Mouse (Mus musculus): ENCODE data around the gene Cd300lg.

The Cd300lg gene

GRCm38 (mm10) chr11:102041350-102041949, at the start of gene Cd300lg:
Cd300lg (plus strand) TSS chr11:102041509.
- DNase-seq (ENCODE audit: low read depth) = no peak

- no peak for DNase-seq (ENCODE audit: low read depth)
These were observed 49.5 kb upstream of the Cd300lg start for GRCm38 (mm10) chr11:101991813-101992212.

- no peak for DNase-seq (ENCODE audit: low read depth)
These were observed 48.9 kb upstream of the Cd300lg start for GRCm38 (mm10) chr11:101992411-101992810.

DNA sequence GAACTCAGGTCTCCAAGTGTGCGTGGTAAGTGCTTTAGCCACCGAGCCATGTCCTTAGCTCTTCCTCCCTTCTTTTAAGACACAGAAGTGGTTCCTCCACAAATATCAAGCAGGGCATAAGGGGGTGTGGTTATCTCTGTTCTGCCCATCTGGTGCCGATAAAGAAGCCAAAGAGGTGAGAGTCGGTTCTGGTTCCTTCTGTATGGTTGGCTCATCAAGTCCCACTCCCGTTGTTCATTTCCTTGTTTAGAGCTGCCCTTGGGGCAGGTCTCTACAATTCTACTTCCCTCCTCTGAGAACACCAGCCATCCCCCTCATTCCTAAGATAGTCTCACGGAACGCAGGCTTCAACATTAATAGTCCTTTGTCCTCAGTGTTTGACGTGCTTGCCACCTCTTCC, 47.2 kb upstream of the Cd300lg start:
- peak; percentile 60 for DNase-seq (ENCODE audit: low read depth)

- DNase-seq (ENCODE audit: low read depth) = no peak
These were observed 45.4 kb upstream of the Cd300lg start for GRCm38 (mm10) chr11:101995938-101996337.

DNA sequence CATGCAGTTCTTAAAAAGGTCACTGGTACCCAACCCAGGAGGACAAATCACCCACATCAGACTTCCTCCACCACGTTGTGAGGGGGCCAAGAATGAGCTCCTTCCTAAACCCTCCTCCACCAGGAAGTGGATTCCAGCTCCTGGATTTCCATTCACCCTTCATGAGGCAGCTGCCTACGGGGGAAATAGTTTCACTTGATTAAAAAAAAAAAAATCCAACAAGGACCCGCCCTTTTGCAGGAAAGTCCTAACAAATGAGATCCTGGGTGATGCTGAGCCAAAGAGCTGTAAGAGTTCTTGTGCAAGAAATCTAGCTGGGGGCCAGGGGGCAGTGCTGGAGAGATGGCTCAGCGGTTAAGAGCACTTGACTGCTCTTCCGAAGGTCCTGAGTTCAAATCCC, 43.1 kb upstream of the Cd300lg start:
- DNase-seq (ENCODE audit: low read depth) = no peak

GRCm38 (mm10) chr11:101999466-101999865, 41.8 kb upstream of the Cd300lg start:
- DNase-seq (ENCODE audit: low read depth) = no peak

GRCm38 (mm10) chr11:102004251-102004650, 37.1 kb upstream of the Cd300lg start:
- DNase-seq (ENCODE audit: low read depth) = no peak

DNA sequence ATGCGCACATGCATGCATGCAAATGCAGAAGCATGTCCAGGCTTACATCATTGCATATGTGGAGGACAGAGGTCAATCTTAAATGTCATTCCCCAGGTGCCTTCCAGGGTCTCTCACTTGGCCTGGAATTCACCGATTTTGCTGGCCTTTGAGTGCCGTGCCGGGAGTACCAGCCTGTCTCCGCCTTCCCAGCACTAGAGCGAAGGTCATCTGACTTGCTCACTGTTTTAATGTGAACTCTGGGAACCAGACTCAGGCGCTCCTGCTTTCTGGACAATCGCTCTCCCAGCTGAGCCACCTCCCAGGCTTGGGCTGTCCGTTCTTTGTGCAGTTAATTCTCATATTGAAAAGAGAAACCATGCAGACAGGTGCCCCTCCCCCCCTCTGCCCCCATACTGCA, 35.0 kb upstream of the Cd300lg start:
- no peak for DNase-seq (ENCODE audit: low read depth)

DNA sequence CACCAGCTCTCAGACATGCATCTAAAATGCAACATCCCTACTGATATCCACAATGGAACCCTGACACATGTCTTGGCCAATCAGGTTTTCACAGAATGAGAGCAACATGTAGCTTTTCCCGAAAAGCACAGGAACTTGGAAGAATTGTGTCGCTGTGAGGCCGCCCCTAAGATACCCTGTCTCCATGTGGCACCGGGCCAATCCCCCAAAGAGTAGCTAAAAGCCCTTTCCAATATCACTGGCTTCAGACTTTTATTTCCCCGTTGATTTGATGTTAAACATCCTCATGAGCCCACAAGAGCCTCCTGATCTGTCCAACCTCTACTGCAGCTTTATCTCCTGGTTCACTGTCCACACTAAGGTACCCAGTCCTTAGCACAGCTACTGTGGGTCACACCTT, 34.6 kb upstream of the Cd300lg start:
- DNase-seq (ENCODE audit: low read depth) = no peak

DNA sequence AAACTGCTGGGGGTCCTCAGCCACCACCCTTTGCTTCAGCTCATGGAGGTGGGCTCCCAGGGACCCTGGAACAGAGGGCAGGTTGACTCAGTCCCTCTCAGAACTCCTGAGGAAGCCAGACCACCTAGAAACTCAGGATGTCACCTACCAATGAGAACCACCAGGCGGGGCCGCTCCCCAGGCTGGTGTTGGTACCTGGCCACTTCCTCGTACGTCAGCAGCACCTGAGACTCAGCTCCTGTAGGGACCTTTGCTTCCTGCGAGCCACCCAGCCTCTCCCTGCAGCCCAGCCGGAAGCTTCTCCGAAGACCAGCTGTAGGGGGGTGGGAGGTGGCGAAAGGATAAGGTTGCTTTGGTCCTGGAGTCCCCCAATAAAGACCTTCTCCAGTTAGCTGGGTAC, 32.9 kb upstream of the Cd300lg start:
- DNase-seq (ENCODE audit: low read depth) = no peak

GRCm38 (mm10) chr11:102008954-102009637, 32.2 kb upstream of the Cd300lg start:
- DNase-seq (ENCODE audit: low read depth) = no peak

DNA sequence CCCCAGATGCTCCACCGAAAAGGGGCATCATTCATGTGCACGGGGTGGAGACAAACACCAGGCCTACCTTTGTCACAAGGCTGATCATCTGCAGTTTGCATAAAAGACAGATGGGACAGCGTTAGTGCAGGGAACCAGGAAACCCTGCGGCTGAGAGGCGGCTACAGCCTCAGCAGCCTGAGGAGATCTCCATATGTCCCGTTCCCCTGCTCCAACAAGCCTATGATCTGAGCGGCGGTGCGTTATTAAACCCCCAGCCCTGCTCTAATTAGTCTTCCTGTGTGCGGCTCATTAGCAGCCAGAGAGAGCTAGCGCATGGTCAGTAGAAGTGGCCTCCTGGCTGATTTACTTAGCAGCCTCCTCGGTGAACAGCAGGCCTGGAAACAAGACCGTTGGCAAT, 31.2 kb upstream of the Cd300lg start:
- no peak for DNase-seq (ENCODE audit: low read depth)

- no peak for DNase-seq (ENCODE audit: low read depth)
These were observed 29.8 kb upstream of the Cd300lg start for GRCm38 (mm10) chr11:102011510-102011909.

GRCm38 (mm10) chr11:102013201-102013600, 28.1 kb upstream of the Cd300lg start:
- no peak for DNase-seq (ENCODE audit: low read depth)

DNA sequence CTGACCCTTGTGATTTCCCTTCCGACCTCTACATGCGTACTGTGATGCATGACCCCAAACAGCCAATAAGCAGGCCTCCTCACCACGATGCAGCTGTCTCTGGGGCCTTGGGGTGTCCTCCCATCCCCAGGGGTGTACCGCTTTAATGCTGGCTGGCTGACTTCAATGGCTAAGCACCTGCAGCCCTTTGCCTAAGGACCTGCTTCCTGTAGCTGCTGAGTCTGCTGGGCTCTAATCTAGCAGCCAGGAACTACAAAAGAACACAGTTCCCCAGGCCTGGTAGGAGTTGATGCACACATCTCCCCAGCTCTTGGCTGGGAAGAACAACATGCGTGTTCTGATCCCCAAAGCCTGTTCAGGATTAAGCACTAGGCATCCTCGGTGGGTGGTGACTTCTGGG, 25.8 kb upstream of the Cd300lg start:
- DNase-seq (ENCODE audit: low read depth) = no peak

DNA sequence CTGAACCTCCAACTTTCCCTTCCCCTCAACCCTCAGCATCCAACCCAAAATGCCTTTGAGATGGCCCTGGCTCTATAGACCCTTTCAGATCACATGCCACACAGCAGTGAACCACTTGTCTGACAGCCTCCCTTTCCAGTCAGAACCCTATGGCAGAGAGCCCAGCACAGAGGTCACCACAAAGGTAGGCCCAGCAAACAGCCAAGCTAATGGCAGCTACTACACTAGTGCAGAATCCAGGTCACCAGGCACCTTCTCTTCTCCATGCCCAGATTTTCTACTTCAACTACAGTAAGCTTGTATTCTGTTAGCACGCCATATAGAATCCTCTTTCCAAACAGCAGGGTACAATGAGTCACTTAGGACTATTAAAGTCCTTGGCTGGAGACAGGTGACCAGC, 25.2 kb upstream of the Cd300lg start:
- no peak for DNase-seq (ENCODE audit: low read depth)

DNA sequence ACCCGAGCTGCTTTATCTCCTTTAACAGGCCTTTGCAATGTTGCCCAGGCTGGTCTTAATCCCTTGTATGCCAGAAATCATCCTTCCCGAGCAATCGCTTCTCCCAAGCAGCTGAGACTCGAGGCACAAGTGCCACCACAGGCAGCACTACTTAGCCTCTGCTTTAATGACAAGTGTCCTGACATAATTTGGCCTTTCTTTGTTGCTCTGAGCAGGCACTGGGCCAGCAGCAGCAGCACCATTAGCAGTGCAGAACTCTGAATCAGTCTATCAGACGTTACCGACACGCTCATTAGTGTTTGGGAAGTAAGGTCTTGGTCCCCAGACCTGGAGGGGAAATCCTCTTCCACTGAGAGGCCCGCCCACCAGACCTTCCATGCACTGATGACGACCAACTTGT, 21.6 kb upstream of the Cd300lg start:
- DNase-seq (ENCODE audit: low read depth) = no peak

GRCm38 (mm10) chr11:102021196-102021595, 20.1 kb upstream of the Cd300lg start:
- no peak for DNase-seq (ENCODE audit: low read depth)

- DNase-seq (ENCODE audit: low read depth) = no peak
These were observed 17.9 kb upstream of the Cd300lg start for GRCm38 (mm10) chr11:102023406-102023805.

DNA sequence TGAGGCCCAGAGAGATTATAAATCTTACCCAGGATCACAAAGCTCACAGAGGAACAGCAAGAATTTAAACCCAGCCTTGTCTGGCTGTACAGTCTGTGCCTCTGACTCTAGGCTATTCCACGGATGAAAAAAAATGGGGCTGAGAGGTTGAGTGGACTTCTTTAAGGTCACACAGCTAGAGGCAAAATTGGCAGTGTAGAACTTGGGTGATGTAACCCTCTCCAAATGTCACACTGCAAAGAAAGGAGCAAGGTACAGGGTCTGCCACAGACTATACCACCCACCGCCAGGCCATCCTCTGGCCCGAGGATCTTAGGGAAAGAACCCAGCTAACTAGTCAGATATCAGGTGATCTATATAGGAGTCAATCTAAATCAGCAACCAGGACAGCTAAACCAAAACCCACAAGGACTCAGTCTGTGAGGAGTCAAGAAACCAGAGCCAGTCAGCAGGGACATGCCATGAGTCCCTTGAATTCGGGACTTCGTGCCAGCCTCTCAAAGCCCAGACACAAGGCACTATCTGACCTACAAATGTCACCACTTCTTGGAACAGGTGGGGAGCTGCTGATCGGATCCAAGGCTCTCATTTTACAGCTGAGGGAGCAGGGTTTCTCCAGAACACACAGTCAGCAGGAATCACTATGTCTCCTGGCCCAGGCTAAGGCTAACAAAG, 17.1 kb upstream of the Cd300lg start:
- no peak for DNase-seq (ENCODE audit: low read depth)

DNA sequence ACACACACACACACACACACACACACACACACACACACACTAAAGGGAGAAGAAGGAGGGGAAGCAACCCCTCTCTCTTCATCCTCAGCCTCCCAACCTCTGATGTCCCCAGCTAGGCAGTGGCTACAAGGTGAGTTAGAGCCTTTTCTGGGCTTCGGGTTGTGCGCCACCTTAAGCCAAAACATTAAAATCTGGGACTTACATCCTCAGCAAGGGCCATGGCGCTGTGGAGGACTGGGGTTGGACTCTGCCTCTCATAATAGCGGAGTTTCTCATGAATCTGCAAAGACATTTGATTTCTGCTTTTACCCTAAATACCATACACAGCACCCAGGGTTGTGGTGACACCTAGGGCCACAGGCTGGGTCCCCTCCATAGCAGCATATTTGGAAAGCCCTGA, 16.4 kb upstream of the Cd300lg start:
- no peak for DNase-seq (ENCODE audit: low read depth)

GRCm38 (mm10) chr11:102025354-102025753, 16.0 kb upstream of the Cd300lg start:
- DNase-seq (ENCODE audit: low read depth) = no peak
